Mouse (Mus musculus) forebrain, embryonic 16.5 days (tissue): ENCODE data around the gene Nupr1. TPM values are rescaled to one million over a fixed set of nuclear protein-coding genes. Genes with fewer than 3 reads are reported as not detected.
A peak's percentile ranks its signal among the peaks of the same experiment; 100 is the strongest.

Experiments used
- ATAC-seq: fragments of 200-750 bp; cut with Nextera tagmentation; 2 replicates; pipeline ENCODE4 v1.8.0; 2017; ENCODE audit warnings: mild to moderate bottlenecking, moderate library complexity
- H3K27ac ChIP-seq: fragments of 300-500 bp; sonication (generic); 2 replicates; pipeline ENCODE4 v1.5.1; 2014; ENCODE audit warnings: low read length, control low read depth
- H3K27me3 ChIP-seq: fragments of 300-500 bp; sonication (generic); replicated peaks from 2 replicates; pipeline ENCODE4 v1.6.1; 2014; ENCODE audit warnings: low read length; ENCODE audit not compliant: control insufficient read depth, insufficient read depth
- H3K36me3 ChIP-seq: fragments of 300-500 bp; sonication (generic); 2 replicates; pipeline ENCODE4 v1.6.1; 2014; ENCODE audit not compliant: control insufficient read depth, insufficient read depth
- H3K4me1 ChIP-seq: fragments of 300-500 bp; sonication (generic); replicated peaks from 2 replicates; pipeline ENCODE4 v1.6.1; 2014; ENCODE audit warnings: low read length; ENCODE audit not compliant: control insufficient read depth, insufficient read depth
- H3K4me2 ChIP-seq: fragments of 300-500 bp; sonication (generic); 2 replicates; pipeline ENCODE4 v1.6.1; 2014; ENCODE audit warnings: mild to moderate bottlenecking, low read length, control low read depth
- H3K4me3 ChIP-seq: fragments of 300-500 bp; sonication (generic); replicated peaks from 2 replicates; pipeline ENCODE4 v1.5.1; 2014; ENCODE audit warnings: mild to moderate bottlenecking, low read length, control low read depth
- H3K9ac ChIP-seq: fragments of 300-500 bp; sonication (generic); replicated peaks from 2 replicates; pipeline ENCODE4 v1.6.1; 2014; ENCODE audit warnings: low read depth, low read length, control low read depth
- H3K9me3 ChIP-seq: fragments of 300-500 bp; sonication (generic); 2 replicates; pipeline ENCODE4 v1.6.1; 2016; ENCODE audit warnings: low read length; ENCODE audit not compliant: control insufficient read depth
- WGBS: fragments of 180-500 bp; shearing (Covaris S2); extraction: QIAGEN DNeasy Blood & Tissue Kit; methylation state at CpG from one replicate; pipeline ENCODE4 v1.1.7; 2014; 5-methylcytosine and 5-hydroxymethylcytosine counted together
- microRNA-seq: library from miRNA; unstranded; fragments of <30 nt; microRNA quantifications from one replicate; pipeline ENCODE4, GENCODE M21; 2017
- polyA plus RNA-seq: library from polyadenylated mRNA; unstranded; fragments of >200 nt; fragmentation: Nextera tagmentation; extraction: Ambion mirVana; gene quantifications from 2 replicates; pipeline ENCODE4 v1.2.1, GENCODE M21; 2015

The Nupr1 gene
- polyA plus RNA-seq, 1 experiment from 2014 or later: 5.2 TPM

- Histone ChIP-seq H3K9me3 (no peaks in the 10 kb centered on the region), H3K9ac (no peak overlapping the region), H3K4me2 (no peak overlapping the region), H3K36me3 (peaks cover 7% of the 10 kb centered on the region), H3K4me1 (peaks cover 6% of the 10 kb centered on the region), H3K4me3 (no peak overlapping the region), H3K27me3 (no peaks in the 10 kb centered on the region), H3K27ac (no peak overlapping the region)
- no peak for ATAC-seq
- 49% methylated on average over 8 of the region's 8 CpGs for WGBS
Observed at GRCm38 (mm10) chr7:126576946-126577345, 53.7 kb downstream of the Nupr1 start.

Small RNA genes within 50 kb of the gene (microRNA-seq; reads per million reads assigned to microRNA genes)
- gene Mir7059: 3.5 reads per million, percentile 14 among the genes with 10 or more reads in this experiment

Other genes starting within 250 kb of the Nupr1 start
- 2.6 and 2.9 TPM in 2 replicates for gene Nfatc2ip, start 234.1 kb downstream of the Nupr1 start, polyA plus RNA-seq
- not detected in 2 replicates for gene Cd19, start 216.0 kb downstream of the Nupr1 start, polyA plus RNA-seq
- 24.4 and 26.5 TPM in 2 replicates for gene Rabep2, start 202.1 kb downstream of the Nupr1 start, polyA plus RNA-seq
- 0.30 and 0.51 TPM in 2 replicates for gene Atp2a1, start 167.8 kb downstream of the Nupr1 start, polyA plus RNA-seq
- gene Sh2b1, start 155.4 kb downstream of the Nupr1 start, polyA plus RNA-seq: 71.2 and 73.9 TPM in 2 replicates
- gene Tufm, start 143.5 kb downstream of the Nupr1 start, polyA plus RNA-seq: 131 and 140 TPM in 2 replicates
- gene Atxn2l, start 127.4 kb downstream of the Nupr1 start, polyA plus RNA-seq: 65.4 and 69.9 TPM in 2 replicates
- 181 and 190 TPM in 2 replicates for gene Eif3c, start 64.5 kb downstream of the Nupr1 start, polyA plus RNA-seq
- 0.29 and 0.77 TPM in 2 replicates for gene Apobr, start 45.9 kb downstream of the Nupr1 start, polyA plus RNA-seq
- gene Cln3, start 45.0 kb downstream of the Nupr1 start, polyA plus RNA-seq: 34.4 and 37.3 TPM in 2 replicates
- not detected in 2 replicates for gene Il27, start 35.9 kb downstream of the Nupr1 start, polyA plus RNA-seq
- gene Sgf29, start 18.4 kb upstream of the Nupr1 start, polyA plus RNA-seq: 55.8 and 57.5 TPM in 2 replicates
- 4.3 and 5.9 TPM in 2 replicates for gene Sult1a1, start 45.6 kb upstream of the Nupr1 start, polyA plus RNA-seq
- 124 and 132 TPM in 2 replicates for gene Bola2, start 64.5 kb upstream of the Nupr1 start, polyA plus RNA-seq
- gene Slx1b, start 64.9 kb upstream of the Nupr1 start, polyA plus RNA-seq: 14.4 and 20.3 TPM in 2 replicates
- gene Coro1a, start 76.9 kb upstream of the Nupr1 start, polyA plus RNA-seq: 109 and 119 TPM in 2 replicates
- gene Mapk3, start 128.7 kb upstream of the Nupr1 start, polyA plus RNA-seq: 98.2 and 100.0 TPM in 2 replicates
- 1.3 and 2.6 TPM in 2 replicates for gene Gdpd3, start 135.5 kb upstream of the Nupr1 start, polyA plus RNA-seq
- 199 and 202 TPM in 2 replicates for gene Ypel3, start 146.1 kb upstream of the Nupr1 start, polyA plus RNA-seq
- 0.73 and 0.86 TPM in 2 replicates for gene Tbx6, start 150.6 kb upstream of the Nupr1 start, polyA plus RNA-seq
- gene Ppp4c, start 161.6 kb upstream of the Nupr1 start, polyA plus RNA-seq: 196 and 202 TPM in 2 replicates
- gene Fam57b, start 166.8 kb upstream of the Nupr1 start, polyA plus RNA-seq: 32.8 and 40.4 TPM in 2 replicates
- not detected in 2 replicates for gene 4930451I11Rik, start 200.8 kb upstream of the Nupr1 start, polyA plus RNA-seq
- 10.8 and 14.3 TPM in 2 replicates for gene Doc2a, start 216.6 kb upstream of the Nupr1 start, polyA plus RNA-seq
- gene Hirip3, start 231.1 kb upstream of the Nupr1 start, polyA plus RNA-seq: 25.6 and 28.1 TPM in 2 replicates
- gene Ino80e, start 231.5 kb upstream of the Nupr1 start, polyA plus RNA-seq: 95.1 and 97.9 TPM in 2 replicates